ENCODE assay signal across 12 mouse cellular contexts in genomic region chr5:72802851-72803250, GRCm38 (mm10). TPM values are rescaled to one million over a fixed set of nuclear protein-coding genes. Genes with fewer than 3 reads are reported as not detected.
DNase-seq lines count a peak whose midpoint lies in the region; TF ChIP-seq lines count a peak whose summit lies in the region.
"Had no signal": no experiment of that assay in that cellular context is flagged by ENCODE, and none has a peak within 500 bp of the region (broad histone marks: within the 10 kb centered on the region; RNA-seq: fewer than 3 reads in every experiment).

No protein-coding gene starts in this region.

- no peaks in the 10 kb centered on the region for H3K9me3 ChIP-seq in heart, embryonic 10.5 days
- no peaks in the 10 kb centered on the region for H3K9me3 ChIP-seq in hindbrain, embryonic 10.5 days
- H3K9me3 ChIP-seq: lung, embryonic 15.5 days had no signal

- no peak overlapping the region for H3K4me3 ChIP-seq in spleen, adult 2 months (ENCODE audit: extremely low read depth, insufficient read depth, insufficient read length)
- H3K4me3 ChIP-seq in heart, embryonic 10.5 days = no peak overlapping the region
- no peak overlapping the region for H3K4me3 ChIP-seq in hindbrain, embryonic 10.5 days
- H3K4me3 ChIP-seq: lung, embryonic 15.5 days had no signal

- H3K4me1 ChIP-seq in spleen, adult 2 months (ENCODE audit: control insufficient read depth, insufficient read depth, insufficient read length) = peaks cover 33% of the 10 kb centered on the region
- H3K4me1 ChIP-seq in heart, embryonic 10.5 days = peaks cover 36% of the 10 kb centered on the region
- H3K4me1 ChIP-seq in hindbrain, embryonic 10.5 days (replicated peaks) = peaks cover 4% of the 10 kb centered on the region; the same call in 1 of the 2 replicates
- H3K4me1 ChIP-seq: lung, embryonic 15.5 days had no signal

- peak overlapping the region; percentile 65 for H3K27ac ChIP-seq in spleen, adult 2 months (ENCODE audit: insufficient read depth, low read length)
- H3K27ac ChIP-seq in heart, embryonic 10.5 days = peak overlapping the region; percentile 81
- H3K27ac ChIP-seq in hindbrain, embryonic 10.5 days = no peak overlapping the region
- H3K27ac ChIP-seq: lung, embryonic 15.5 days had no signal

- H3K36me3 ChIP-seq in spleen, adult 2 months (ENCODE audit: control insufficient read depth, insufficient read depth, low read length) = no peaks in the 10 kb centered on the region
- H3K36me3 ChIP-seq in heart, embryonic 10.5 days = no peaks in the 10 kb centered on the region
- no peaks in the 10 kb centered on the region for H3K36me3 ChIP-seq in hindbrain, embryonic 10.5 days
- H3K36me3 ChIP-seq: lung, embryonic 15.5 days had no signal

- H3K27me3 ChIP-seq in spleen, adult 2 months (ENCODE audit: control insufficient read depth, insufficient read depth, low read length) = no peaks in the 10 kb centered on the region
- H3K27me3 ChIP-seq in heart, embryonic 10.5 days (ENCODE audit: insufficient read depth, poor library complexity, severe bottlenecking) = no peaks in the 10 kb centered on the region
- peaks cover 3% of the 10 kb centered on the region; the same call in 1 of the 2 replicates for H3K27me3 ChIP-seq in hindbrain, embryonic 10.5 days (ENCODE audit: insufficient read depth, poor library complexity, severe bottlenecking)
- H3K27me3 ChIP-seq: lung, embryonic 15.5 days had no signal

- DNase-seq in spleen, adult 2 months (ENCODE audit: low read depth in 1 of 2, low spot score in 2 of 2) = peak; percentile 58 to 78
- no peak for DNase-seq in spleen, adult 12 weeks (ENCODE audit: low spot score)
- peak; percentile 19 for DNase-seq in Muller cell, postnatal 12 days (ENCODE audit: inconsistent ontology term)
- DNase-seq in heart, embryonic 10.5 days (ENCODE audit: low spot score) = peak; percentile 83
- DNase-seq in natural killer cell, adult 2 months (ENCODE audit: low spot score in 2 of 2) = peak; percentile 65 to 80
- DNase-seq in layer of hippocampus, postnatal 14 days (ENCODE audit: low spot score in 2 of 2) = no peak
- DNase-seq in lung, postnatal 10 days = no peak
- DNase-seq in hindbrain, embryonic 10.5 days (ENCODE audit: low spot score) = no peak
- DNase-seq: cerebellum, adult 8-10 months; right cerebral cortex, postnatal 25 days had no signal

- no peak for TF ChIP-seq CTCF in spleen, adult 2 months (IDR thresholded peaks at IDR 0.05; ENCODE audit: extremely low read depth, insufficient read depth, insufficient read length, insufficient replicate concordance)

- TF ChIP-seq POLR2A in spleen, adult 2 months (IDR thresholded peaks at IDR 0.05; ENCODE audit: low read depth, low read length) = no peak; the same call in 1 of the 2 replicates

- WGBS in spleen, adult 2 months = 18% methylated on average over 5 of the region's 5 CpGs
- 38% methylated on average over 5 of the region's 5 CpGs for WGBS in heart, embryonic 10.5 days
- WGBS in hindbrain, embryonic 10.5 days = 74% methylated on average over 5 of the region's 5 CpGs

RNA-seq across cellular contexts. Expression of gene Txk, which starts 50.3 kb away (rescaled TPM):
- polyA plus RNA-seq in spleen, adult 2 months (2012; rRNA removed) = 4.2 TPM in 2 replicates
- not detected in 2 replicates for polyA plus RNA-seq in heart, embryonic 10.5 days (2016; fragmentation: Nextera tagmentation; extraction: Ambion mirVana)
- total RNA-seq in layer of hippocampus, postnatal 14 days (2021) = not detected
- polyA plus RNA-seq in hindbrain, embryonic 10.5 days (2016; fragmentation: Nextera tagmentation; extraction: Ambion mirVana) = not detected in 2 replicates
- polyA plus RNA-seq: forebrain, embryonic 11.5 days had no signal

Comparison
In these comparisons a context has a peak if more than half of its experiments do, and no peak if none do; other contexts are left out.
1. DNase-seq: peak in spleen, adult 2 months (2 of 2), Muller cell, postnatal 12 days (single experiment), heart, embryonic 10.5 days (single experiment) and natural killer cell, adult 2 months (2 of 2); none in spleen, adult 12 weeks (single experiment), layer of hippocampus, postnatal 14 days (0 of 2), lung, postnatal 10 days (single experiment) and hindbrain, embryonic 10.5 days (single experiment).